Mouse (Mus musculus): ENCODE data around the gene Il17d. TPM values are rescaled to one million over a fixed set of nuclear protein-coding genes. Genes with fewer than 3 reads are reported as not detected.

Il17d gene
- polyA plus RNA-seq, 1 experiment, result 16.4 TPM

DNA sequence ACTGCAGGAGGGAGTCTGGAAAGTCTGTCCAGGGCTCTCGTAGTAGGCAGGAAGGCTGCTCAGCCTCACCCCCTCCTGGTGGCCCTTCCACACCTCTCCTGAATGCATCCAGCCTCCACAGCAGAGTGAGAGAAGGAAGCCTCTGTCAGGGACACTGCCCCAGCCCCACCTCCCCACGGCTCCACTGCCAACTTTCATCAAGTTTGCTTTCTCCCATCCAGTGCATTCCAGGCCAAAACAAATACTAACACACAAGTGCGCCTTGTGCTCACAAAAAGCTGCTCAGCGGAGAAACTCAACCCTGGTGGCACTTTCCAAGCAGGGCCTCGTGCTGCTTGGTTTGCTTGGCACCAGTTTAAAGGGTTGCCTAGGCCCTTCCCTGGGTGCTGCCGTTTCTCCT is 15.0 kb upstream of the Il17d start:
- no peaks in the 10 kb centered on the region for H3K27me3 ChIP-seq (ENCODE audit: control insufficient read depth, insufficient read depth, low read length)
- H3K4me1 ChIP-seq (ENCODE audit: control insufficient read depth, insufficient read depth, low read length), result no peaks in the 10 kb centered on the region
- TF ChIP-seq POLR2A (IDR thresholded peaks at IDR 0.05; ENCODE audit: control insufficient read depth, low read depth, low read length) (no peak), CTCF (IDR thresholded peaks at IDR 0.05; ENCODE audit: control insufficient read depth, insufficient read depth, insufficient replicate concordance, low read depth, low read length) (no peak)
- no peaks in the 10 kb centered on the region; the same call in 1 of the 2 replicates for H3K36me3 ChIP-seq (ENCODE audit: control insufficient read depth, insufficient read depth, low read length)
- H3K27ac ChIP-seq (ENCODE audit: control insufficient read depth, insufficient read depth, low read depth, low read length), result no peak overlapping the region
- H3K4me3 ChIP-seq (ENCODE audit: control insufficient read depth, low read depth, low read length), result no peak overlapping the region

DNA sequence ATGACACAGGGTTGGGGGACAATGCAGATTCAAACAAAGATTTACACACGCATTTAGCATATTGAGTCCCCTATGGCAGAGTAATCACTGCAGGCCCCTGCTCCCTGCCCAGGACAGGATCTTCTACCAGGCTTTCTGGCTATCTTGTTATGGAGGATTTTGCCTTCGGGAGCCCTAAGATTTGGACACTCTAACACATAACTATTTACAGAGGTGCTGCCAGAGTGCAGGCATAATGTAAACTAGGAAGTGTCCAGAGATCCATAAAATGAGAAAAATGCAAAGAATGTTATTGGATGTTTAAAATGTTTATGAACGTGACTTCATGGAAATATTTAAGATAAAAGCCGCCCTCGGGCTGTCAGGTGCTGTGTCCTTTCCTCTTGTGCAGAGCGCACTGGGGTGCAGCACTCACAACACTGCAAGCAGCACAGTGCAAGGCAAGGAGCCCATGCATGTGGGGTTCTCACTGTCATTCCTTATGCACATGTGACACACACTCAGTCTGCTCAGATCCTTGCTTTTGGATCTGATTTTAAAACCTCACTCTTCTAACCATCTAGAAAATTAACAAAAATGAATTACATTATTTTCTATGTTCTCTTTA is 9.3 kb upstream of the Il17d start:
- Histone ChIP-seq H3K4me3 (ENCODE audit: control insufficient read depth, low read depth, low read length) (peak overlapping the region; percentile 64), H3K4me1 (ENCODE audit: control insufficient read depth, insufficient read depth, low read length) (no peaks in the 10 kb centered on the region), H3K27ac (ENCODE audit: control insufficient read depth, insufficient read depth, low read depth, low read length) (no peak overlapping the region), H3K36me3 (ENCODE audit: control insufficient read depth, insufficient read depth, low read length) (no peaks in the 10 kb centered on the region), H3K27me3 (ENCODE audit: control insufficient read depth, insufficient read depth, low read length) (no peaks in the 10 kb centered on the region)
- TF ChIP-seq CTCF (IDR thresholded peaks at IDR 0.05; ENCODE audit: control insufficient read depth, insufficient read depth, insufficient replicate concordance, low read depth, low read length), result no peak
- no peak for TF ChIP-seq POLR2A (IDR thresholded peaks at IDR 0.05; ENCODE audit: control insufficient read depth, low read depth, low read length)

GRCm38 (mm10) chr14:57517001-57517400 is 7.6 kb upstream of the Il17d start:
- Histone ChIP-seq H3K27me3 (ENCODE audit: control insufficient read depth, insufficient read depth, low read length) (no peaks in the 10 kb centered on the region), H3K4me1 (ENCODE audit: control insufficient read depth, insufficient read depth, low read length) (no peaks in the 10 kb centered on the region), H3K27ac (ENCODE audit: control insufficient read depth, insufficient read depth, low read depth, low read length) (no peak overlapping the region), H3K36me3 (ENCODE audit: control insufficient read depth, insufficient read depth, low read length) (no peaks in the 10 kb centered on the region), H3K4me3 (ENCODE audit: control insufficient read depth, low read depth, low read length) (no peak overlapping the region)
- TF ChIP-seq CTCF (IDR thresholded peaks at IDR 0.05; ENCODE audit: control insufficient read depth, insufficient read depth, insufficient replicate concordance, low read depth, low read length), result no peak
- TF ChIP-seq POLR2A (IDR thresholded peaks at IDR 0.05; ENCODE audit: control insufficient read depth, low read depth, low read length), result no peak

GRCm38 (mm10) chr14:57523762-57524161 is 815 bp upstream of the Il17d start:
- Histone ChIP-seq H3K27me3 (ENCODE audit: control insufficient read depth, insufficient read depth, low read length) (no peaks in the 10 kb centered on the region), H3K36me3 (ENCODE audit: control insufficient read depth, insufficient read depth, low read length) (no peaks in the 10 kb centered on the region), H3K27ac (ENCODE audit: control insufficient read depth, insufficient read depth, low read depth, low read length) (no peak overlapping the region), H3K4me1 (ENCODE audit: control insufficient read depth, insufficient read depth, low read length) (peaks cover 6% of the 10 kb centered on the region), H3K4me3 (ENCODE audit: control insufficient read depth, low read depth, low read length) (no peak overlapping the region)
- TF ChIP-seq POLR2A (IDR thresholded peaks at IDR 0.05; ENCODE audit: control insufficient read depth, low read depth, low read length) (no peak), CTCF (IDR thresholded peaks at IDR 0.05; ENCODE audit: control insufficient read depth, insufficient read depth, insufficient replicate concordance, low read depth, low read length) (no peak)

- H3K4me1 ChIP-seq (ENCODE audit: control insufficient read depth, insufficient read depth, low read length), result peaks cover 6% of the 10 kb centered on the region
These were observed 942 bp downstream of the Il17d start for GRCm38 (mm10) chr14:57525388-57526049.

DNA sequence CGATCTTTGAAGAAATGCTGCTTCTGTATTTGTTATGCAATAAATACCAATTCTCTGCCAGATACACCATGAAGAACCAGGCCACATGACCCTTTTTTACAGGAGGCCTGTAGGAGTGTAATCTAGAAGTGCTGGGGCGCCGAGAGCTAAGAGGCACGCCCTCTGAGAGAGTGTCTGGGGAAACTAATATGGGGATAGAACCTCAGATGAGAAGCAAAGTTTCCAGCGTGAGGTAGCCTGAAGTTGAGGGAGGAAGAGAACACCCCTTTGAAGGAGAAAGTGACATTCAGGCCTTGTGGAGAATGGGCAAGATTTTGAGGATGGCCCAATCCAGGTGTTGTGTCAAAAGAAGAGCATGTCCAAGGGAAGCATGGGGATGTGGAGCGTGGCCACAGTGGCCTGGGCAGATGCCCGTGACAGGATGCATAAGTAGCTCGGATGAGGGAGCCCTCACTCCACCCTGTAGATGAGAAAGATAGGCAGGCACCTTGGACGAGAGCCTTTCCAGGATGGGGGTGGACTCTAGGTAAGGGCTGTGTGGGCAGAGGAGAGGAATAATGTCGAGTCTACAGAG is 1.6 kb downstream of the Il17d start:
- peak overlapping the region; percentile 42 for H3K27ac ChIP-seq (ENCODE audit: control insufficient read depth, insufficient read depth, low read depth, low read length)
- H3K4me3 ChIP-seq (ENCODE audit: control insufficient read depth, low read depth, low read length), result peak overlapping the region; percentile 85
- peaks cover 6% of the 10 kb centered on the region for H3K4me1 ChIP-seq (ENCODE audit: control insufficient read depth, insufficient read depth, low read length)
- no peak for TF ChIP-seq CTCF (IDR thresholded peaks at IDR 0.05; ENCODE audit: control insufficient read depth, insufficient read depth, insufficient replicate concordance, low read depth, low read length)
- no peak for TF ChIP-seq POLR2A (IDR thresholded peaks at IDR 0.05; ENCODE audit: control insufficient read depth, low read depth, low read length)
- H3K36me3 ChIP-seq (ENCODE audit: control insufficient read depth, insufficient read depth, low read length), result no peaks in the 10 kb centered on the region
- no peaks in the 10 kb centered on the region for H3K27me3 ChIP-seq (ENCODE audit: control insufficient read depth, insufficient read depth, low read length)

More at GRCm38 (mm10) chr14:57525388-57526049, 942 bp downstream of the Il17d start:
- no peak for TF ChIP-seq CTCF (IDR thresholded peaks at IDR 0.05; ENCODE audit: control insufficient read depth, insufficient read depth, insufficient replicate concordance, low read depth, low read length)
- TF ChIP-seq POLR2A (IDR thresholded peaks at IDR 0.05; ENCODE audit: control insufficient read depth, low read depth, low read length), result peak; percentile 13; the same call in 1 of the 2 replicates
- no peaks in the 10 kb centered on the region for H3K27me3 ChIP-seq (ENCODE audit: control insufficient read depth, insufficient read depth, low read length)
- H3K4me3 ChIP-seq (ENCODE audit: control insufficient read depth, low read depth, low read length), result peak overlapping the region; percentile 85
- H3K36me3 ChIP-seq (ENCODE audit: control insufficient read depth, insufficient read depth, low read length), result no peaks in the 10 kb centered on the region
- H3K27ac ChIP-seq (ENCODE audit: control insufficient read depth, insufficient read depth, low read depth, low read length), result peak overlapping the region; percentile 68

- H3K27me3 ChIP-seq (ENCODE audit: control insufficient read depth, insufficient read depth, low read length), result no peaks in the 10 kb centered on the region
- no peak overlapping the region for H3K27ac ChIP-seq (ENCODE audit: control insufficient read depth, insufficient read depth, low read depth, low read length)
These were observed 2.5 kb downstream of the Il17d start for GRCm38 (mm10) chr14:57527122-57527521.

More at GRCm38 (mm10) chr14:57527122-57527521, 2.5 kb downstream of the Il17d start:
- H3K4me3 ChIP-seq (ENCODE audit: control insufficient read depth, low read depth, low read length), result no peak overlapping the region
- no peak for TF ChIP-seq CTCF (IDR thresholded peaks at IDR 0.05; ENCODE audit: control insufficient read depth, insufficient read depth, insufficient replicate concordance, low read depth, low read length)
- no peak for TF ChIP-seq POLR2A (IDR thresholded peaks at IDR 0.05; ENCODE audit: control insufficient read depth, low read depth, low read length)
- H3K4me1 ChIP-seq (ENCODE audit: control insufficient read depth, insufficient read depth, low read length), result peaks cover 6% of the 10 kb centered on the region
- H3K36me3 ChIP-seq (ENCODE audit: control insufficient read depth, insufficient read depth, low read length), result no peaks in the 10 kb centered on the region
